9 mouse cellular contexts compared by ENCODE assay signal in genomic region chr7:99073734-99074372, GRCm38 (mm10).
A peak's percentile ranks its signal among the peaks of the same experiment; 100 is the strongest.
DNase-seq lines count a peak whose midpoint lies in the region; ATAC-seq and TF ChIP-seq lines count a peak whose summit lies in the region.
"Had no signal": no experiment of that assay in that cellular context is flagged by ENCODE, and none has a peak within 500 bp of the region (broad histone marks: within the 10 kb centered on the region; RNA-seq: fewer than 3 reads in every experiment).

No protein-coding gene starts in this region.

- intact Hi-C loops in heart, adult 2 months (cut with DNase I): no loop called here

- peak; percentile 65 for TF ChIP-seq CTCF in heart, adult 2 months (IDR thresholded peaks at IDR 0.05)
- TF ChIP-seq CTCF in hindbrain, postnatal 0 days (IDR thresholded peaks at IDR 0.05; ENCODE audit: low read depth): peak; percentile 80

- 34% methylated on average over 7 of the region's 7 CpGs for WGBS in heart, adult 2 months
- WGBS in hindbrain, postnatal 0 days: 26% methylated on average over 7 of the region's 7 CpGs

- no peaks in the 10 kb centered on the region for H3K36me3 ChIP-seq in heart, adult 2 months (ENCODE audit: control insufficient read depth, insufficient read depth, low read length)
- H3K36me3 ChIP-seq in hindbrain, postnatal 0 days (ENCODE audit: insufficient read depth, low read length): no peaks in the 10 kb centered on the region
- H3K36me3 ChIP-seq in splenic B cell, adult 2 months (ENCODE audit: control insufficient read depth, insufficient read depth, low read length, poor library complexity, severe bottlenecking): peaks cover 6% of the 10 kb centered on the region; the same call in 1 of the 2 replicates
- H3K36me3 ChIP-seq: limb, embryonic 15.5 days had no signal

- H3K27ac ChIP-seq in heart, adult 2 months: no peak overlapping the region
- H3K27ac ChIP-seq in hindbrain, postnatal 0 days: no peak overlapping the region
- H3K27ac ChIP-seq: limb, embryonic 15.5 days had no signal

- no peak overlapping the region for H3K9ac ChIP-seq in heart, adult 2 months (ENCODE audit: low read depth, low read length)
- no peak overlapping the region for H3K9ac ChIP-seq in hindbrain, postnatal 0 days (replicated peaks; ENCODE audit: low read length)
- H3K9ac ChIP-seq: limb, embryonic 15.5 days had no signal

- H3K27me3 ChIP-seq in heart, adult 2 months (ENCODE audit: control insufficient read depth, insufficient read depth, low read length): no peaks in the 10 kb centered on the region
- no peaks in the 10 kb centered on the region for H3K27me3 ChIP-seq in hindbrain, postnatal 0 days (ENCODE audit: insufficient read depth, low read length)
- H3K27me3 ChIP-seq in splenic B cell, adult 2 months (ENCODE audit: control insufficient read depth, insufficient read depth, low read length, poor library complexity, severe bottlenecking): no peaks in the 10 kb centered on the region

- no peak for DNase-seq in heart, adult 2 months
- DNase-seq in heart, adult 9 months (ENCODE audit: low spot score in 2 of 2): no peak
- peak; percentile 31 for DNase-seq in ES-CJ7 (ENCODE audit: low read depth, low spot score)
- peak; percentile 79 for DNase-seq in embryo, embryonic 11 days
- peak; percentile 80 for DNase-seq in hindbrain, postnatal 0 days (ENCODE audit: low spot score)
- DNase-seq in lung, postnatal 14 days: peak; percentile 46
- DNase-seq in splenic B cell, adult 2 months (ENCODE audit: low read depth, low spot score): peak; percentile 23
- DNase-seq in urinary bladder, adult 18-20 months (ENCODE audit: low spot score in 2 of 2): no peak

- H3K4me2 ChIP-seq in hindbrain, postnatal 0 days (ENCODE audit: low read depth, low read length): no peak overlapping the region
- H3K4me2 ChIP-seq: limb, embryonic 15.5 days had no signal

- H3K9me3 ChIP-seq in hindbrain, postnatal 0 days (ENCODE audit: low read length): no peaks in the 10 kb centered on the region
- H3K9me3 ChIP-seq: limb, embryonic 15.5 days had no signal

- peaks cover 2% of the 10 kb centered on the region for H3K79me2 ChIP-seq in heart, adult 2 months (replicated peaks; ENCODE audit: control insufficient read depth, insufficient read depth, low read length)

- H3K4me3 ChIP-seq in heart, adult 2 months: no peak overlapping the region
- no peak overlapping the region for H3K4me3 ChIP-seq in hindbrain, postnatal 0 days (ENCODE audit: low read length)
- H3K4me3 ChIP-seq: limb, embryonic 15.5 days had no signal

- TF ChIP-seq EP300 in heart, adult 2 months (IDR thresholded peaks at IDR 0.05; ENCODE audit: insufficient read depth, low read depth, low read length): no peak

- peaks cover 3% of the 10 kb centered on the region for H3K4me1 ChIP-seq in heart, adult 2 months (ENCODE audit: control insufficient read depth, insufficient read depth, low read length)
- no peaks in the 10 kb centered on the region for H3K4me1 ChIP-seq in hindbrain, postnatal 0 days (ENCODE audit: insufficient read depth, low read length)

- no peak for TF ChIP-seq POLR2A in heart, adult 2 months (IDR thresholded peaks at IDR 0.05; ENCODE audit: insufficient read depth, low read depth, low read length)

- ATAC-seq in hindbrain, postnatal 0 days: peak; percentile 89

Comparison
In these comparisons a context has a peak if more than half of its experiments do, and no peak if none do; other contexts are left out.
1. DNase-seq: peak in ES-CJ7 (single experiment), embryo, embryonic 11 days (single experiment), hindbrain, postnatal 0 days (single experiment), lung, postnatal 14 days (single experiment) and splenic B cell, adult 2 months (single experiment); none in heart, adult 2 months (0 of 2), heart, adult 9 months (0 of 2) and urinary bladder, adult 18-20 months (0 of 2).